ENCODE assay signal across 10 mouse cellular contexts in the genomic region with DNA sequence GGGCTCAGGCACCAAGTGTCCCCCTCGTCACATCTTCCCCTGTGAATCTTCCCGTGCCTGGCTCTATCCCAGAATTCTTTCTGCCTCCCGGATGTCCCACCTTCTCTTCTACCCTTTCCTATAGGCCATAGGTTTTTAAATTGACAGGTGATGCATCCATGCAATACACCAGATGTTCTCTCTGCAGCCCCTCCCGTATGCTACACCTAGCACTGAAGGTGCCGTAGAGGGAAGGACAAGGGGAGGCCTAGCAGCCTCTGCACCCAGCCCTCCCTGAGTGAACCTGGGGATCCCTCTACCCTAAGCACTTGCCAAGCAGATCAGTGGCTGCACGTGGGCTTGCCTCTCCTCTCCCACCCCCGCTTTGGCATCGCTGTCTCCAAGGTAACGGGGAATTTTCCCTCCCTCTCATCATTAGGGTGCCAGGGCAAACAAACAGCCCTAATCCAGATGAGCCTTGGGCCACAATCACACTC. TPM values are rescaled to one million over a fixed set of nuclear protein-coding genes. Genes with fewer than 3 reads are reported as not detected.
A peak's percentile ranks its signal among the peaks of the same experiment; 100 is the strongest.
DNase-seq lines count a peak whose midpoint lies in the region; ATAC-seq and TF ChIP-seq lines count a peak whose summit lies in the region.
"Had no signal": no experiment of that assay in that cellular context is flagged by ENCODE, and none has a peak within 500 bp of the region (broad histone marks: within the 10 kb centered on the region; RNA-seq: fewer than 3 reads in every experiment).

No protein-coding gene starts in this region.

- peak overlapping the region; percentile 45 for H3K4me3 ChIP-seq in heart, embryonic 10.5 days
- peak overlapping the region; percentile 60 to 78 for H3K4me3 ChIP-seq in ES-E14 (ENCODE audit: insufficient read depth in 1 of 2, low read depth in 1 of 2, low read length in 2 of 2, poor library complexity in 1 of 2, severe bottlenecking in 1 of 2)
- no peak overlapping the region; the same call in 1 of the 2 replicates for H3K4me3 ChIP-seq in forebrain, embryonic 14.5 days (ENCODE audit: low read depth, low read length)
- peak overlapping the region; percentile 7; the same call in 1 of the 2 replicates for H3K4me3 ChIP-seq in midbrain, embryonic 10.5 days

- DNase-seq in heart, embryonic 10.5 days (ENCODE audit: low spot score): no peak
- DNase-seq in heart, adult 11 months: no peak
- no peak for DNase-seq in ES-E14 (ENCODE audit: low read depth, low spot score)
- DNase-seq in forebrain, embryonic 14.5 days (ENCODE audit: low spot score): peak; percentile 93
- DNase-seq in midbrain, embryonic 10.5 days (ENCODE audit: low spot score): no peak
- DNase-seq in gastrocnemius, postnatal 10 days: no peak
- no peak for DNase-seq in urinary bladder, postnatal 10 days (ENCODE audit: low spot score)
- no peak for DNase-seq in layer of hippocampus, adult 9-11 months
- DNase-seq: B cell, adult 2 months; gastrocnemius, postnatal 14 days had no signal

- ATAC-seq in forebrain, embryonic 14.5 days: peak; percentile 73

- H3K4me2 ChIP-seq in forebrain, embryonic 14.5 days (ENCODE audit: low read length): peak overlapping the region; percentile 48

- H3K4me1 ChIP-seq in heart, embryonic 10.5 days: peaks cover 32% of the 10 kb centered on the region
- H3K4me1 ChIP-seq in ES-E14 (ENCODE audit: control insufficient read depth in 2 of 2, insufficient read depth in 2 of 2, low read length in 2 of 2, poor library complexity in 1 of 2): peaks cover 0 to 2% of the 10 kb centered on the region in 2 experiments; a peak in 1 of 4 replicates
- peaks cover 98% of the 10 kb centered on the region for H3K4me1 ChIP-seq in forebrain, embryonic 14.5 days (ENCODE audit: control insufficient read depth, insufficient read depth, low read length)
- peaks cover 89% of the 10 kb centered on the region for H3K4me1 ChIP-seq in midbrain, embryonic 10.5 days

- WGBS in heart, embryonic 10.5 days: 46% methylated on average over 9 of the region's 9 CpGs
- 11% methylated on average over 9 of the region's 9 CpGs for WGBS in forebrain, embryonic 14.5 days
- 29% methylated on average over 9 of the region's 9 CpGs for WGBS in midbrain, embryonic 10.5 days

- H3K9me3 ChIP-seq in heart, embryonic 10.5 days: no peaks in the 10 kb centered on the region
- no peaks in the 10 kb centered on the region for H3K9me3 ChIP-seq in ES-E14 (ENCODE audit: control insufficient read depth, insufficient read depth, low read depth, low read length)
- H3K9me3 ChIP-seq in forebrain, embryonic 14.5 days (replicated peaks; ENCODE audit: control insufficient read depth, low read length): no peaks in the 10 kb centered on the region
- no peaks in the 10 kb centered on the region for H3K9me3 ChIP-seq in midbrain, embryonic 10.5 days (replicated peaks)

- H3K9ac ChIP-seq in ES-E14 (ENCODE audit: insufficient read depth, low read depth, low read length, poor library complexity, severe bottlenecking): peak overlapping the region; percentile 62
- H3K9ac ChIP-seq in forebrain, embryonic 14.5 days (ENCODE audit: low read length): peak overlapping the region; percentile 46; the same call in 1 of the 2 replicates

- H3K27me3 ChIP-seq in heart, embryonic 10.5 days (ENCODE audit: insufficient read depth, poor library complexity, severe bottlenecking): peaks cover 46% of the 10 kb centered on the region
- no peaks in the 10 kb centered on the region for H3K27me3 ChIP-seq in forebrain, embryonic 14.5 days (replicated peaks; ENCODE audit: control insufficient read depth, insufficient read depth, low read length)
- H3K27me3 ChIP-seq in midbrain, embryonic 10.5 days (ENCODE audit: low read depth, poor library complexity, severe bottlenecking): 0 out of 2 replicates have a peak, but pooled peaks cover 12% of the 10 kb centered on the region

- H3K36me3 ChIP-seq in heart, embryonic 10.5 days: no peaks in the 10 kb centered on the region
- no peaks in the 10 kb centered on the region for H3K36me3 ChIP-seq in ES-E14 (ENCODE audit: control insufficient read depth, insufficient read depth, low read length, poor library complexity, severe bottlenecking)
- peaks cover 6% of the 10 kb centered on the region; the same call in 1 of the 2 replicates for H3K36me3 ChIP-seq in forebrain, embryonic 14.5 days (ENCODE audit: control insufficient read depth, insufficient read depth, low read length)
- H3K36me3 ChIP-seq in midbrain, embryonic 10.5 days: peaks cover 13% of the 10 kb centered on the region; the same call in 1 of the 2 replicates

- in situ Hi-C loops in ES-E14 (cut with MboI; ENCODE audit: low sequenced_read_pairs in 2 of 2, unreplicated experiment in 2 of 2): no loop called here

- 0 out of 2 replicates have a peak overlapping the region, but pooled peaks have one; percentile 17 for H3K27ac ChIP-seq in heart, embryonic 10.5 days
- no peak overlapping the region for H3K27ac ChIP-seq in ES-E14 (ENCODE audit: insufficient read depth, low read depth, low read length, poor library complexity, severe bottlenecking)
- peak overlapping the region; percentile 92 for H3K27ac ChIP-seq in forebrain, embryonic 14.5 days (ENCODE audit: low read depth, low read length)
- H3K27ac ChIP-seq in midbrain, embryonic 10.5 days (replicated peaks): peak overlapping the region; percentile 75

TF ChIP-seq in ES-E14, 5 proteins besides CTCF, POLR2A, EP300 and RAD21:
- TF ChIP-seq CHD2 (IDR thresholded peaks at IDR 0.05; ENCODE audit: low read depth, low read length) (no peak), ZNF384 (IDR thresholded peaks at IDR 0.05; ENCODE audit: low read depth, low read length) (no peak), MAFK (IDR thresholded peaks at IDR 0.05; ENCODE audit: insufficient read depth, low read depth, low read length) (no peak), HCFC1 (IDR thresholded peaks at IDR 0.05; ENCODE audit: borderline replicate concordance, insufficient read depth, low read length) (no peak), ZC3H11A (IDR thresholded peaks at IDR 0.05; ENCODE audit: borderline replicate concordance, low read depth, low read length) (no peak)

RNA-seq across cellular contexts. Expression of gene Lrp8, which starts 20.9 kb away (rescaled TPM):
- polyA plus RNA-seq in heart, embryonic 10.5 days (2016; fragmentation: Nextera tagmentation; extraction: Ambion mirVana): 1.8 and 2.6 TPM in 2 replicates
- total RNA-seq in ES-E14 (2012; rRNA removed): 8.3 and 13.5 TPM in 2 replicates
- polyA plus RNA-seq in forebrain, embryonic 14.5 days (2014; fragmentation: Nextera tagmentation; extraction: Ambion mirVana): 33.5 and 48.5 TPM in 2 replicates
- 10.4 and 15.0 TPM in 2 replicates for polyA plus RNA-seq in midbrain, embryonic 10.5 days (2016; fragmentation: Nextera tagmentation; extraction: Ambion mirVana)
- total RNA-seq in gastrocnemius, postnatal 10 days (2021): 1 to 10 TPM in 1 of 2 experiments, under 1 TPM in 1; 0.99 to 1.7 TPM

RNA-seq across cellular contexts. Expression of gene Magoh, which starts 56.6 kb away (rescaled TPM):
- 117 and 160 TPM in 2 replicates for polyA plus RNA-seq in heart, embryonic 10.5 days (2016; fragmentation: Nextera tagmentation; extraction: Ambion mirVana)
- total RNA-seq in ES-E14 (2012; rRNA removed): 115 and 192 TPM in 2 replicates
- polyA plus RNA-seq in forebrain, embryonic 14.5 days (2014; fragmentation: Nextera tagmentation; extraction: Ambion mirVana): 151 and 175 TPM in 2 replicates
- polyA plus RNA-seq in midbrain, embryonic 10.5 days (2016; fragmentation: Nextera tagmentation; extraction: Ambion mirVana): 219 and 263 TPM in 2 replicates
- 10 to 100 TPM; 38.6 to 41.3 TPM for total RNA-seq in gastrocnemius, postnatal 10 days (2021)
